Mouse (Mus musculus) inflammation-experienced regulatory T-cells (primary cell): ENCODE data around the gene Setdb1. TPM values are rescaled to one million over a fixed set of nuclear protein-coding genes. Genes with fewer than 3 reads are reported as not detected.

Experiments used
- polyA plus RNA-seq, 2 experiments: library from polyadenylated mRNA; unstranded; fragments of 100-300 nt; shearing (Covaris generic); gene quantifications; one replicate each; pipeline ENCODE4 v1.2.1; 2017

Setdb1 gene
- 10 to 100 TPM; 27.5 to 32.4 TPM for polyA plus RNA-seq

DNA sequence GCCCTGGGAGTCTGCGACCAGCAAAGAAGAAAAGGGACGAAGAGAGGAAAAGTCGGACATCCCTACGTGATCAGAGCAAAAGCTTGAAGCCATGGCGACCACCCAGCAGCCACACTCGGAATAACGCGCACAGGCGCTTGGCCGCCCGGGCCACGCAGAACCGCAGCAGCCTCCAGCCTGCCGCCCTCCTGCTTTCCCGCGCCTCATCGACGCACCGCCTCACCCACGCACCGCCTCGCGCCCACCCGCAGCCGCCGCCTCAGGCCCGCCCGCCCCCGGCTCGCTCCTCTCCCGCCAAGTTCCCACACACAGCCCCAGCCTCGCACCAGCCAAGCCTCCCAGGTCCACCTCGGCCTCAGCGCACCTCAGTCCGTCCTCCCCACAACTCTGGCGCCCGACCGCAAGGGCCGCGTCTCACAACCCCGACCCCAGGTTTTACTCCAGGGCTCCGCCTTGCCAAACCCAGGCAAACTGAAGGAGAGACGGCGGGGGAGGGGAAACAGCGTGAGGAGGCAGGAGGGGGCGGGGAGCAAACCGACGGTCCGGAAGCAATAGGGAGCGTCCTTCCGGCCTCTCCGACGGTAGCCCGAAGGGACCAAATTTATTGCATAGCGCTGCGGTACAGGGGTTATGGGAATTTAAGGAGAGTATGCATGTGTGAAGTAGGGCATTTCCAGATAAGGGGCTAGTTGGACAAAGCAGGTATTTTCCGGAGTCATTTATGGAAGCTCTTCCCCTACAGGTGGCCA lies at the start of gene Setdb1:
Gene Setdb1 (minus strand): TSS at position 502 of the 749 bp plus-strand sequence.

GRCm38 (mm10) chr3:95402741-95403140 lies 45.7 kb upstream of the Setdb1 start, which contains the start of gene 4930558C23Rik:
Gene 4930558C23Rik (minus strand): TSS chr3:95402841.

DNA sequence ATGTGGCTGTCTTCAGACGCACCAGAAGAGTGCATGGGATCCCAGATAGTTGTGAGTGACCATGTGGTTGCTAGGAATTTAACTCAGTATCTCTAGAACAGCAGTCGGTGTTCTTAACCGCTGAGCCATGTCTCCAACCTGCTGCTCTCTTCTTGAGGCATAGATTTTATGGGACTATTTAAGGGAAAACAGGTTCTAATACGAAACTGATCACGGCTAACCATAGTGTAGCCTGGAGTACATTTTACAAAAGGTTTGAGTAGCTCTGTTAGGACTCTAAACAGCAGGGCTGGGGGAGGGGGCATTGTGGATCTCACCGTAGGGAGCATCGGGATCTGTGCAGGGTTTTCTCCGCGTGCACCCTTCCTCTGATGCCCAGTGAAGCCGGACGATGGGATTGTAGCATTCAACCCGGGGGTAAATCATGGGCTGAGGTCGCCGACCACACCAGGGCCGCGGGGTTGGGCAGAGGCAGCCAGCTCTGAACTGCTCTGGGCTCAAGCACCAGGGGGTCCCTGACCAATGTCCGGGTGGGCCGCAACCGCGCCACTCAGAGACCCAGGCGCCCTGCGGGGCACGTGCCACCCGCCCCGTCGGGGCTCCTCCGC lies 42.4 kb downstream of the Setdb1 start, which contains the start of gene Cers2:
Gene Cers2 (plus strand): TSS at position 306 of the 608 bp plus-strand sequence.

GRCm38 (mm10) chr3:95307100-95307499 lies 49.9 kb downstream of the Setdb1 start, which contains the start of gene Anxa9:
Gene Anxa9 (minus strand): TSS chr3:95307176.

GRCm38 (mm10) chr3:95281216-95282126 lies 75.5 kb downstream of the Setdb1 start, which contains the start of the genes Mindy1 and Prune1:
Gene Mindy1 (plus strand): TSS chr3:95281345.
Gene Prune1 (minus strand): TSS chr3:95282076.

Other genes with a start within 250 kb of the Setdb1 start
- gene Vps72, start 246.2 kb downstream of the Setdb1 start, polyA plus RNA-seq = 100 to 1,000 TPM; 113 to 128 TPM
- gene Tmod4, start 232.7 kb downstream of the Setdb1 start, polyA plus RNA-seq = 1 to 10 TPM; 2.7 to 6.6 TPM
- 100 to 1,000 TPM in 1 of 2 experiments, 10 to 100 TPM in 1; 67.0 to 102 TPM for gene Scnm1, start 223.2 kb downstream of the Setdb1 start, polyA plus RNA-seq
- gene Lysmd1, start 223.1 kb downstream of the Setdb1 start, polyA plus RNA-seq = 10 to 100 TPM; 23.0 to 27.7 TPM
- gene Tnfaip8l2, start 214.8 kb downstream of the Setdb1 start, polyA plus RNA-seq = 100 to 1,000 TPM; 214 to 231 TPM
- 1 to 10 TPM in 1 of 2 experiments, under 1 TPM in 1; 0.65 to 2.3 TPM for gene Sema6c, start 196.7 kb downstream of the Setdb1 start, polyA plus RNA-seq
- gene Gabpb2, start 139.3 kb downstream of the Setdb1 start, polyA plus RNA-seq = 10 to 100 TPM; 22.9 to 29.6 TPM
- 100 to 1,000 TPM; 332 to 495 TPM for gene Cdc42se1, start 128.5 kb downstream of the Setdb1 start, polyA plus RNA-seq
- 10 to 100 TPM in 1 of 2 experiments, 1 to 10 TPM in 1; 4.8 to 10.1 TPM for gene Mllt11, start 125.0 kb downstream of the Setdb1 start, polyA plus RNA-seq
- 1 to 10 TPM in 1 of 2 experiments, under 1 TPM in 1; 0.71 to 2.3 TPM for gene Gm128, start 115.6 kb downstream of the Setdb1 start, polyA plus RNA-seq
- under 1 TPM; 0.20 to 0.34 TPM for gene Bnipl, start 106.0 kb downstream of the Setdb1 start, polyA plus RNA-seq
- gene Mindy1, start 75.9 kb downstream of the Setdb1 start, polyA plus RNA-seq = 10 to 100 TPM; 24.4 to 31.9 TPM
- gene Prune1, start 75.1 kb downstream of the Setdb1 start, polyA plus RNA-seq = 1 to 10 TPM; 6.1 to 6.3 TPM
- 1 to 10 TPM in 1 of 2 experiments, under 1 TPM in 1; 0.53 to 2.8 TPM for gene Anxa9, start 50.0 kb downstream of the Setdb1 start, polyA plus RNA-seq
- gene Cers2, start 42.4 kb downstream of the Setdb1 start, polyA plus RNA-seq = 100 to 1,000 TPM; 222 to 295 TPM
- under 1 TPM in 1 of 2 experiments, not detected in 1; 0.80 TPM for gene 4930558C23Rik, start 45.6 kb upstream of the Setdb1 start, polyA plus RNA-seq
- 10 to 100 TPM; 47.2 to 50.7 TPM for gene Arnt, start 77.2 kb upstream of the Setdb1 start, polyA plus RNA-seq
- under 1 TPM in 1 of 2 experiments, not detected in 1; 0.37 TPM for gene Ctsk, start 142.1 kb upstream of the Setdb1 start, polyA plus RNA-seq
- 100 to 1,000 TPM; 290 to 395 TPM for gene Ctss, start 169.6 kb upstream of the Setdb1 start, polyA plus RNA-seq
- under 1 TPM in 1 of 2 experiments, not detected in 1; 0.40 TPM for gene Hormad1, start 202.5 kb upstream of the Setdb1 start, polyA plus RNA-seq
- gene Golph3l, start 231.7 kb upstream of the Setdb1 start, polyA plus RNA-seq = 10 to 100 TPM; 36.6 to 42.9 TPM